Mouse (Mus musculus) stomach, embryonic 14.5 days (tissue): ENCODE results near the gene Cdk17. TPM values are rescaled to one million over a fixed set of nuclear protein-coding genes. Genes with fewer than 3 reads are reported as not detected.

Source experiments
- ATAC-seq: fragments of 200-750 bp; cut with Nextera tagmentation; 2 replicates; pipeline ENCODE4 v1.8.0; 2017; ENCODE audit warnings: low read depth, moderate TSS enrichment; ENCODE audit not compliant: insufficient number of reproducible peaks, insufficient read depth, low FRiP score
- H3K27ac ChIP-seq: fragments of 300-500 bp; sonication (generic); 2 replicates; pipeline ENCODE4 v1.5.1; 2014; ENCODE audit warnings: mild to moderate bottlenecking, low read length, moderate library complexity, mixed read lengths
- H3K27me3 ChIP-seq: fragments of 300-500 bp; sonication (generic); 2 replicates; pipeline ENCODE4 v1.6.1; 2014; ENCODE audit warnings: low read length, control low read depth, mixed read lengths; ENCODE audit not compliant: control insufficient read depth, insufficient read depth
- H3K36me3 ChIP-seq: fragments of 300-500 bp; sonication (generic); 2 replicates; pipeline ENCODE4 v1.6.1; 2014; ENCODE audit warnings: mild to moderate bottlenecking, control low read depth, low read length, moderate library complexity, mixed read lengths; ENCODE audit not compliant: control insufficient read depth, insufficient read depth
- H3K4me1 ChIP-seq: fragments of 300-500 bp; sonication (generic); 2 replicates; pipeline ENCODE4 v1.6.1; 2014; ENCODE audit warnings: low read length, control low read depth, mixed read lengths; ENCODE audit not compliant: control insufficient read depth, insufficient read depth
- H3K4me2 ChIP-seq: fragments of 300-500 bp; sonication (generic); replicated peaks from 2 replicates; pipeline ENCODE4 v1.6.1; 2014; ENCODE audit warnings: low read depth, low read length, control low read depth
- H3K4me3 ChIP-seq: fragments of 300-500 bp; sonication (generic); 2 replicates; pipeline ENCODE4 v1.5.1; 2014; ENCODE audit warnings: low read depth, low read length, control low read depth
- H3K9ac ChIP-seq: fragments of 300-500 bp; sonication (generic); replicated peaks from 2 replicates; pipeline ENCODE4 v1.6.1; 2014; ENCODE audit warnings: low read depth, mild to moderate bottlenecking, control low read depth, low read length, moderate library complexity, mixed read lengths
- H3K9me3 ChIP-seq: fragments of 300-500 bp; sonication (generic); 2 replicates; pipeline ENCODE4 v1.6.1; 2016; ENCODE audit warnings: low read depth, low read length, control low read depth; ENCODE audit not compliant: control insufficient read depth
- WGBS: fragments of 180-500 bp; shearing (Covaris S2); extraction: QIAGEN DNeasy Blood & Tissue Kit; methylation state at CpG from one replicate; pipeline ENCODE4 v1.1.7; 2014; 5-methylcytosine and 5-hydroxymethylcytosine counted together
- polyA plus RNA-seq: library from polyadenylated mRNA; unstranded; fragments of >200 nt; fragmentation: Nextera tagmentation; extraction: Ambion mirVana; gene quantifications from 2 replicates; pipeline ENCODE4 v1.2.1, GENCODE M21; 2014

The Cdk17 gene
- polyA plus RNA-seq, 1 experiment from 2014 or later: 23.0 TPM

- Histone ChIP-seq H3K36me3 (no peaks in the 10 kb centered on the region), H3K27me3 (no peaks in the 10 kb centered on the region), H3K4me2 (no peak overlapping the region), H3K9me3 (no peaks in the 10 kb centered on the region), H3K4me3 (no peak overlapping the region), H3K4me1 (0 out of 2 replicates have a peak, but pooled peaks cover 5% of the 10 kb centered on the region), H3K9ac (no peak overlapping the region), H3K27ac (no peak overlapping the region)
- WGBS: 88% methylated on average over 8 of the region's 8 CpGs
- ATAC-seq: no peak
These were observed 127.0 kb downstream of the Cdk17 start for GRCm38 (mm10) chr10:93287551-93288145.

GRCm38 (mm10) chr10:93288336-93288735, 127.7 kb downstream of the Cdk17 start:
- WGBS: 50% methylated on average over 4 of the region's 4 CpGs
- Histone ChIP-seq H3K4me3 (no peak overlapping the region), H3K36me3 (no peaks in the 10 kb centered on the region), H3K4me2 (no peak overlapping the region), H3K4me1 (0 out of 2 replicates have a peak, but pooled peaks cover 5% of the 10 kb centered on the region), H3K9ac (no peak overlapping the region), H3K9me3 (no peaks in the 10 kb centered on the region), H3K27me3 (no peaks in the 10 kb centered on the region), H3K27ac (no peak overlapping the region)
- ATAC-seq: no peak

- no peaks in the 10 kb centered on the region for H3K36me3 ChIP-seq
- 78% methylated on average over 6 of the region's 6 CpGs for WGBS
- H3K4me2 ChIP-seq: no peak overlapping the region
- no peaks in the 10 kb centered on the region for H3K27me3 ChIP-seq
- no peak for ATAC-seq
- no peak overlapping the region for H3K4me3 ChIP-seq
- no peak overlapping the region for H3K27ac ChIP-seq
- H3K9me3 ChIP-seq: no peaks in the 10 kb centered on the region
- H3K9ac ChIP-seq: no peak overlapping the region
- H3K4me1 ChIP-seq: 0 out of 2 replicates have a peak, but pooled peaks cover 5% of the 10 kb centered on the region
These were observed 128.7 kb downstream of the Cdk17 start for GRCm38 (mm10) chr10:93289404-93289803.

GRCm38 (mm10) chr10:93291352-93291751, 130.7 kb downstream of the Cdk17 start:
- H3K4me3 ChIP-seq: no peak overlapping the region
- peaks cover 9% of the 10 kb centered on the region; the same call in 1 of the 2 replicates for H3K4me1 ChIP-seq
- no peak overlapping the region for H3K4me2 ChIP-seq
- no peak for ATAC-seq
- no peak overlapping the region for H3K9ac ChIP-seq
- H3K9me3 ChIP-seq: no peaks in the 10 kb centered on the region
- WGBS: 39% methylated on average over 7 of the region's 7 CpGs
- H3K27ac ChIP-seq: no peak overlapping the region
- no peaks in the 10 kb centered on the region for H3K36me3 ChIP-seq
- H3K27me3 ChIP-seq: no peaks in the 10 kb centered on the region

GRCm38 (mm10) chr10:93291843-93292242, 131.2 kb downstream of the Cdk17 start:
- Histone ChIP-seq H3K27ac (no peak overlapping the region), H3K9ac (no peak overlapping the region), H3K4me2 (no peak overlapping the region), H3K36me3 (no peaks in the 10 kb centered on the region), H3K4me1 (peaks cover 9% of the 10 kb centered on the region; the same call in 1 of the 2 replicates), H3K9me3 (no peaks in the 10 kb centered on the region), H3K27me3 (no peaks in the 10 kb centered on the region), H3K4me3 (no peak overlapping the region)
- ATAC-seq: no peak
- WGBS: 7% methylated on average over 6 of the region's 6 CpGs

GRCm38 (mm10) chr10:93293621-93294020, 132.9 kb downstream of the Cdk17 start:
- ATAC-seq: no peak
- H3K9ac ChIP-seq: no peak overlapping the region
- 70% methylated on average over 7 of the region's 7 CpGs for WGBS
- H3K27ac ChIP-seq: no peak overlapping the region
- H3K36me3 ChIP-seq: no peaks in the 10 kb centered on the region
- no peak overlapping the region for H3K4me2 ChIP-seq
- H3K27me3 ChIP-seq: no peaks in the 10 kb centered on the region
- H3K4me1 ChIP-seq: peaks cover 15% of the 10 kb centered on the region; the same call in 1 of the 2 replicates
- no peak overlapping the region for H3K4me3 ChIP-seq
- H3K9me3 ChIP-seq: no peaks in the 10 kb centered on the region

- Histone ChIP-seq H3K27ac (no peak overlapping the region), H3K9ac (no peak overlapping the region), H3K4me2 (no peak overlapping the region), H3K27me3 (no peaks in the 10 kb centered on the region), H3K36me3 (no peaks in the 10 kb centered on the region), H3K4me1 (peaks cover 15% of the 10 kb centered on the region; the same call in 1 of the 2 replicates), H3K4me3 (no peak overlapping the region), H3K9me3 (no peaks in the 10 kb centered on the region)
- 57% methylated on average over 20 of the region's 20 CpGs for WGBS
- ATAC-seq: no peak
These were observed 134.0 kb downstream of the Cdk17 start for GRCm38 (mm10) chr10:93294547-93295219.

GRCm38 (mm10) chr10:93297774-93298173, 137.1 kb downstream of the Cdk17 start:
- H3K27me3 ChIP-seq: no peaks in the 10 kb centered on the region
- no peaks in the 10 kb centered on the region for H3K36me3 ChIP-seq
- peaks cover 10% of the 10 kb centered on the region; the same call in 1 of the 2 replicates for H3K4me1 ChIP-seq
- ATAC-seq: no peak
- no peak overlapping the region for H3K4me2 ChIP-seq
- H3K4me3 ChIP-seq: no peak overlapping the region
- H3K9me3 ChIP-seq: no peaks in the 10 kb centered on the region
- no peak overlapping the region for H3K27ac ChIP-seq
- no peak overlapping the region for H3K9ac ChIP-seq
- 51% methylated on average over 5 of the region's 5 CpGs for WGBS
